Comparison of ENCODE assay signal across 31 mouse cellular contexts in genomic region chr7:5102564-5102963, GRCm38 (mm10). TPM values are rescaled to one million over a fixed set of nuclear protein-coding genes. Genes with fewer than 3 reads are reported as not detected.
A peak's percentile ranks its signal among the peaks of the same experiment; 100 is the strongest.
DNase-seq lines count a peak whose midpoint lies in the region; ATAC-seq and TF ChIP-seq lines count a peak whose summit lies in the region.
"Had no signal": no experiment of that assay in that cellular context is flagged by ENCODE, and none has a peak within 500 bp of the region (broad histone marks: within the 10 kb centered on the region; RNA-seq: fewer than 3 reads in every experiment).

No protein-coding gene starts in this region.

- peak; percentile 32 to 43 for DNase-seq in kidney, adult 8-10 months
- no peak for DNase-seq in kidney, postnatal 25 days
- no peak for DNase-seq in spleen, adult 2 months (ENCODE audit: low read depth in 1 of 2, low spot score in 2 of 2)
- DNase-seq in spleen, postnatal 14 days (ENCODE audit: low spot score in 2 of 2): no peak
- DNase-seq in midbrain, embryonic 14.5 days: no peak
- DNase-seq: adrenal gland, adult 2 months; adrenal gland, postnatal 14 days; cerebellum, adult 11 months; cerebellum, adult 2 months; cerebellum, postnatal 10 days; cerebellum, postnatal 36 days; embryo, embryonic 11 days; gastrocnemius, postnatal 10 days; gastrocnemius, postnatal 36 days; heart, postnatal 36 days had no signal

- H3K9ac ChIP-seq in intestine, postnatal 0 days (ENCODE audit: low read depth, low read length): no peak overlapping the region
- no peak overlapping the region for H3K9ac ChIP-seq in intestine, embryonic 16.5 days (ENCODE audit: low read depth, low read length)
- H3K9ac ChIP-seq in midbrain, embryonic 14.5 days (replicated peaks; ENCODE audit: low read length): no peak overlapping the region
- H3K9ac ChIP-seq: embryonic facial prominence, embryonic 13.5 days; forebrain, embryonic 12.5 days; forebrain, embryonic 15.5 days; hindbrain, embryonic 13.5 days had no signal

- H3K4me1 ChIP-seq in intestine, postnatal 0 days (replicated peaks; ENCODE audit: control insufficient read depth, insufficient read depth, low read length): no peaks in the 10 kb centered on the region
- no peaks in the 10 kb centered on the region for H3K4me1 ChIP-seq in intestine, embryonic 16.5 days (ENCODE audit: control insufficient read depth, insufficient read depth, low read length)
- H3K4me1 ChIP-seq in spleen, adult 2 months (ENCODE audit: control insufficient read depth, insufficient read depth, insufficient read length): peaks cover 26% of the 10 kb centered on the region; the same call in 1 of the 2 replicates
- no peaks in the 10 kb centered on the region for H3K4me1 ChIP-seq in midbrain, embryonic 14.5 days (ENCODE audit: control insufficient read depth, insufficient read depth, low read length)
- H3K4me1 ChIP-seq: embryonic facial prominence, embryonic 10.5 days; embryonic facial prominence, embryonic 13.5 days; forebrain, embryonic 12.5 days; forebrain, embryonic 15.5 days; hindbrain, embryonic 10.5 days; hindbrain, embryonic 13.5 days had no signal

- no peak overlapping the region for H3K4me3 ChIP-seq in intestine, postnatal 0 days (ENCODE audit: low read depth, low read length)
- H3K4me3 ChIP-seq in intestine, embryonic 16.5 days (ENCODE audit: low read length): no peak overlapping the region
- no peak overlapping the region for H3K4me3 ChIP-seq in spleen, adult 2 months (ENCODE audit: extremely low read depth, insufficient read depth, insufficient read length)
- H3K4me3 ChIP-seq in midbrain, embryonic 14.5 days (replicated peaks; ENCODE audit: low read depth, low read length): no peak overlapping the region
- H3K4me3 ChIP-seq: embryonic facial prominence, embryonic 10.5 days; embryonic facial prominence, embryonic 13.5 days; erythroblast, embryonic 14.5 days; forebrain, embryonic 12.5 days; forebrain, embryonic 15.5 days; hindbrain, embryonic 10.5 days; hindbrain, embryonic 13.5 days had no signal

- H3K27ac ChIP-seq in intestine, postnatal 0 days (ENCODE audit: low read depth, low read length): 0 out of 2 replicates have a peak overlapping the region, but pooled peaks have one; percentile 46
- H3K27ac ChIP-seq in intestine, embryonic 16.5 days (ENCODE audit: low read length): no peak overlapping the region
- peak overlapping the region; percentile 69 for H3K27ac ChIP-seq in spleen, adult 2 months (ENCODE audit: insufficient read depth, low read length)
- no peak overlapping the region for H3K27ac ChIP-seq in midbrain, embryonic 14.5 days (replicated peaks; ENCODE audit: low read depth, low read length)
- H3K27ac ChIP-seq: embryonic facial prominence, embryonic 10.5 days; embryonic facial prominence, embryonic 13.5 days; forebrain, embryonic 12.5 days; forebrain, embryonic 15.5 days; hindbrain, embryonic 10.5 days; hindbrain, embryonic 13.5 days had no signal

- no peak overlapping the region for H3K4me2 ChIP-seq in intestine, postnatal 0 days (replicated peaks; ENCODE audit: low read depth)
- no peak overlapping the region for H3K4me2 ChIP-seq in intestine, embryonic 16.5 days (ENCODE audit: low read depth, low read length)
- no peak overlapping the region for H3K4me2 ChIP-seq in midbrain, embryonic 14.5 days (ENCODE audit: low read length)
- H3K4me2 ChIP-seq: embryonic facial prominence, embryonic 13.5 days; forebrain, embryonic 12.5 days; forebrain, embryonic 15.5 days; heart, embryonic 11.5 days; hindbrain, embryonic 13.5 days had no signal

- no peak for TF ChIP-seq POLR2A in spleen, adult 2 months (IDR thresholded peaks at IDR 0.05; ENCODE audit: low read depth, low read length)

- 72% methylated on average over 2 of the region's 2 CpGs for WGBS in intestine, postnatal 0 days
- 74% methylated on average over 2 of the region's 2 CpGs for WGBS in intestine, embryonic 16.5 days
- WGBS in spleen, adult 2 months: 75% methylated on average over 2 of the region's 2 CpGs
- 88% methylated on average over 2 of the region's 2 CpGs for WGBS in midbrain, embryonic 14.5 days

- H3K27me3 ChIP-seq in intestine, postnatal 0 days (replicated peaks; ENCODE audit: control insufficient read depth, insufficient read depth, low read length): no peaks in the 10 kb centered on the region
- no peaks in the 10 kb centered on the region for H3K27me3 ChIP-seq in intestine, embryonic 16.5 days (replicated peaks; ENCODE audit: control insufficient read depth, insufficient read depth, low read length)
- no peaks in the 10 kb centered on the region for H3K27me3 ChIP-seq in spleen, adult 2 months (ENCODE audit: control insufficient read depth, insufficient read depth, low read length)
- no peaks in the 10 kb centered on the region for H3K27me3 ChIP-seq in midbrain, embryonic 14.5 days (ENCODE audit: control insufficient read depth, insufficient read depth, low read length)
- H3K27me3 ChIP-seq: embryonic facial prominence, embryonic 13.5 days; forebrain, embryonic 12.5 days; forebrain, embryonic 15.5 days; hindbrain, embryonic 13.5 days had no signal

- H3K9me3 ChIP-seq in intestine, postnatal 0 days (ENCODE audit: control insufficient read depth): no peaks in the 10 kb centered on the region
- no peaks in the 10 kb centered on the region for H3K9me3 ChIP-seq in intestine, embryonic 16.5 days (ENCODE audit: control insufficient read depth, low read length)
- no peaks in the 10 kb centered on the region for H3K9me3 ChIP-seq in midbrain, embryonic 14.5 days (ENCODE audit: control insufficient read depth, low read length)
- H3K9me3 ChIP-seq: embryonic facial prominence, embryonic 10.5 days; embryonic facial prominence, embryonic 13.5 days; forebrain, embryonic 12.5 days; forebrain, embryonic 15.5 days; hindbrain, embryonic 13.5 days had no signal

- TF ChIP-seq CTCF in intestine, postnatal 0 days (IDR thresholded peaks at IDR 0.05; ENCODE audit: low read depth): no peak
- no peak for TF ChIP-seq CTCF in spleen, adult 2 months (IDR thresholded peaks at IDR 0.05; ENCODE audit: extremely low read depth, insufficient read depth, insufficient read length, insufficient replicate concordance)

- peak; percentile 60 for ATAC-seq in intestine, postnatal 0 days
- ATAC-seq in intestine, embryonic 16.5 days: no peak
- no peak for ATAC-seq in midbrain, embryonic 14.5 days (ENCODE audit: low FRiP score, low TSS enrichment)
- ATAC-seq: CD4-positive, CD25-positive, alpha-beta regulatory T cell, adult 4 months; forebrain, embryonic 15.5 days; hindbrain, embryonic 16.5 days had no signal

- H3K36me3 ChIP-seq in intestine, postnatal 0 days (ENCODE audit: control insufficient read depth, insufficient read depth): peaks cover 17% of the 10 kb centered on the region
- peaks cover 5% of the 10 kb centered on the region for H3K36me3 ChIP-seq in intestine, embryonic 16.5 days (ENCODE audit: control insufficient read depth, insufficient read depth, low read length)
- peaks cover 10% of the 10 kb centered on the region for H3K36me3 ChIP-seq in spleen, adult 2 months (ENCODE audit: control insufficient read depth, insufficient read depth, low read length)
- H3K36me3 ChIP-seq in midbrain, embryonic 14.5 days (ENCODE audit: control insufficient read depth, insufficient read depth, low read length): peaks cover 18% of the 10 kb centered on the region

RNA-seq across cellular contexts. Expression of gene Rfpl4, which starts 14.2 kb away (rescaled TPM):
- not detected in 2 replicates for polyA plus RNA-seq in intestine, postnatal 0 days (2015; fragmentation: Nextera tagmentation; extraction: Ambion mirVana)
- not detected in 2 replicates for polyA plus RNA-seq in intestine, embryonic 16.5 days (2015; fragmentation: Nextera tagmentation; extraction: Ambion mirVana)
- not detected in 2 replicates for polyA plus RNA-seq in spleen, adult 2 months (2012; rRNA removed)
- not detected in 2 replicates for polyA plus RNA-seq in midbrain, embryonic 14.5 days (2014; fragmentation: Nextera tagmentation; extraction: Ambion mirVana)
- polyA plus RNA-seq: adrenal gland, adult 2 months; C2C12; cerebellum, adult 2 months; cortical plate, adult 2 months; embryonic facial prominence, embryonic 10.5 days; embryonic facial prominence, embryonic 13.5 days; erythroblast, embryonic 14.5 days; forebrain, embryonic 12.5 days; forebrain, embryonic 15.5 days; heart, embryonic 11.5 days; heart, embryonic 14.5 days; heart, postnatal 0 days; hindbrain, embryonic 10.5 days; hindbrain, embryonic 13.5 days; hindbrain, embryonic 16.5 days had no signal

RNA-seq across cellular contexts. Expression of gene Epn1, which starts 22.5 kb away (rescaled TPM):
- polyA plus RNA-seq in intestine, postnatal 0 days (2015; fragmentation: Nextera tagmentation; extraction: Ambion mirVana): 98.0 and 106 TPM in 2 replicates
- 75.0 and 87.4 TPM in 2 replicates for polyA plus RNA-seq in intestine, embryonic 16.5 days (2015; fragmentation: Nextera tagmentation; extraction: Ambion mirVana)
- polyA plus RNA-seq in spleen, adult 2 months (2012; rRNA removed): 196 and 257 TPM in 2 replicates
- 104 and 119 TPM in 2 replicates for polyA plus RNA-seq in midbrain, embryonic 14.5 days (2014; fragmentation: Nextera tagmentation; extraction: Ambion mirVana)

RNA-seq across cellular contexts. Expression of gene Rasl2-9, which starts 23.2 kb away (rescaled TPM):
- 1.6 and 2.3 TPM in 2 replicates for polyA plus RNA-seq in intestine, postnatal 0 days (2015; fragmentation: Nextera tagmentation; extraction: Ambion mirVana)
- polyA plus RNA-seq in intestine, embryonic 16.5 days (2015; fragmentation: Nextera tagmentation; extraction: Ambion mirVana): 0.67 and 0.80 TPM in 2 replicates
- polyA plus RNA-seq in spleen, adult 2 months (2012; rRNA removed): 0.21 and 0.43 TPM in 2 replicates
- polyA plus RNA-seq in midbrain, embryonic 14.5 days (2014; fragmentation: Nextera tagmentation; extraction: Ambion mirVana): 0.36 and 0.41 TPM in 2 replicates
- polyA plus RNA-seq: erythroblast, embryonic 14.5 days; forebrain, embryonic 15.5 days had no signal

RNA-seq across cellular contexts. Expression of gene U2af2, which starts 40.6 kb away (rescaled TPM):
- polyA plus RNA-seq in intestine, postnatal 0 days (2015; fragmentation: Nextera tagmentation; extraction: Ambion mirVana): 48.3 and 51.4 TPM in 2 replicates
- polyA plus RNA-seq in intestine, embryonic 16.5 days (2015; fragmentation: Nextera tagmentation; extraction: Ambion mirVana): 107 and 112 TPM in 2 replicates
- 210 and 216 TPM in 2 replicates for polyA plus RNA-seq in spleen, adult 2 months (2012; rRNA removed)
- 111 and 115 TPM in 2 replicates for polyA plus RNA-seq in midbrain, embryonic 14.5 days (2014; fragmentation: Nextera tagmentation; extraction: Ambion mirVana)

RNA-seq across cellular contexts. Expression of gene Vmn1r55, which starts 46.9 kb away (rescaled TPM):
- polyA plus RNA-seq in intestine, postnatal 0 days (2015; fragmentation: Nextera tagmentation; extraction: Ambion mirVana): not detected in 2 replicates
- polyA plus RNA-seq in intestine, embryonic 16.5 days (2015; fragmentation: Nextera tagmentation; extraction: Ambion mirVana): not detected in 2 replicates
- not detected in 2 replicates for polyA plus RNA-seq in spleen, adult 2 months (2012; rRNA removed)
- polyA plus RNA-seq in midbrain, embryonic 14.5 days (2014; fragmentation: Nextera tagmentation; extraction: Ambion mirVana): 0.01 TPM in 1 of 2 replicates, not detected in the other
- polyA plus RNA-seq: adrenal gland, adult 2 months; C2C12; cerebellum, adult 2 months; cortical plate, adult 2 months; embryonic facial prominence, embryonic 10.5 days; embryonic facial prominence, embryonic 13.5 days; forebrain, embryonic 12.5 days; heart, embryonic 11.5 days; heart, postnatal 0 days; hindbrain, embryonic 10.5 days; hindbrain, embryonic 13.5 days; hindbrain, embryonic 16.5 days had no signal

Comparison
In these comparisons a context has a peak if more than half of its experiments do, and no peak if none do; other contexts are left out.
1. H3K27ac ChIP-seq: peak in intestine, postnatal 0 days (single experiment) and spleen, adult 2 months (single experiment); none in intestine, embryonic 16.5 days (single experiment) and midbrain, embryonic 14.5 days (single experiment).
2. DNase-seq: peak in kidney, adult 8-10 months (2 of 2); none in kidney, postnatal 25 days (0 of 2), spleen, adult 2 months (0 of 2), spleen, postnatal 14 days (0 of 2) and midbrain, embryonic 14.5 days (single experiment).